Mouse (Mus musculus) MEL (cell line): ENCODE measurements around the gene Rbm8a2. TPM values are rescaled to one million over a fixed set of nuclear protein-coding genes. Genes with fewer than 3 reads are reported as not detected.

Source experiments
- DNase-seq: peaks from one replicate; pipeline ENCODE4 v3.0.0; 2011; ENCODE audit warnings: low read depth, low spot score
- H3K27ac ChIP-seq: 2 replicates; pipeline ENCODE4 v1.5.1; 2012; ENCODE audit warnings: low read depth, mild to moderate bottlenecking, control low read depth, low read length, moderate library complexity; ENCODE audit not compliant: control insufficient read depth
- H3K27me3 ChIP-seq, 2 experiments: fragments of 150-350 bp in 1 of 2; sonication (generic) in 1 of 2; 2 replicates each; pipeline ENCODE4 v1.6.1; 2012; ENCODE audit warnings: low read length in 2 of 2, mild to moderate bottlenecking in 2 of 2, improper control_type of control experiment in 1 of 2, moderate library complexity in 1 of 2; ENCODE audit not compliant: insufficient read depth in 2 of 2, control insufficient read depth in 1 of 2
- H3K36me3 ChIP-seq, 2 experiments: 2 replicates each; pipeline ENCODE4 v1.6.1; 2012 to 2014; ENCODE audit warnings: low read length in 2 of 2, improper control_type of control experiment in 1 of 2, inconsistent platforms in 1 of 2, mild to moderate bottlenecking in 1 of 2; ENCODE audit not compliant: insufficient read depth in 2 of 2, control insufficient read depth in 1 of 2
- H3K4me1 ChIP-seq, 2 experiments: fragments of 150-350 bp in 1 of 2; sonication (generic) in 1 of 2; 2 replicates each; pipeline ENCODE4 v1.6.1; 2012; ENCODE audit warnings: low read length in 2 of 2, improper control_type of control experiment in 1 of 2, mild to moderate bottlenecking in 1 of 2; ENCODE audit not compliant: insufficient read depth in 2 of 2, control insufficient read depth in 1 of 2
- H3K4me3 ChIP-seq, 2 experiments: fragments of 150-350 bp in 1 of 2; sonication (generic) in 1 of 2; 2 replicates each; pipeline ENCODE4 v1.5.1; 2012; ENCODE audit warnings: low read depth in 2 of 2, low read length in 2 of 2, mild to moderate bottlenecking in 2 of 2, moderate library complexity in 2 of 2, control low read depth in 1 of 2, improper control_type of control experiment in 1 of 2; ENCODE audit not compliant: control insufficient read depth in 1 of 2, insufficient read depth in 1 of 2
- H3K79me2 ChIP-seq: 2 replicates; pipeline ENCODE4 v1.6.1; 2012; ENCODE audit warnings: mild to moderate bottlenecking, low read length, moderate library complexity; ENCODE audit not compliant: control insufficient read depth, poor library complexity, insufficient read depth
- H3K9ac ChIP-seq: 2 replicates; pipeline ENCODE4 v1.6.1; 2012; ENCODE audit warnings: low read depth, mild to moderate bottlenecking, control low read depth, low read length, moderate library complexity; ENCODE audit not compliant: control insufficient read depth, poor library complexity, severe bottlenecking
- H3K9me3 ChIP-seq: fragments of 150-350 bp; sonication (generic); replicated peaks from 2 replicates; pipeline ENCODE4 v1.6.1; 2012; ENCODE audit warnings: mild to moderate bottlenecking, low read length, improper control_type of control experiment, moderate library complexity; ENCODE audit not compliant: insufficient read depth
- BHLHE40 ChIP-seq: IDR thresholded peaks from 2 replicates; pipeline ENCODE4 v1.6.1; 2012; ENCODE audit warnings: low read depth, mild to moderate bottlenecking, inconsistent platforms, low read length, improper control_type of control experiment, borderline replicate concordance
- CTCF ChIP-seq, 3 experiments: IDR thresholded peaks in 2 of 3; conservative IDR thresholded peaks in 1 of 3; 2 replicates each; pipeline ENCODE4 v1.5.1; 2011 to 2012; ENCODE audit warnings: low read length in 3 of 3, low read depth in 2 of 3, mild to moderate bottlenecking in 2 of 3, improper control_type of control experiment in 1 of 3, inconsistent platforms in 1 of 3, mixed read lengths in 1 of 3, moderate library complexity in 1 of 3; ENCODE audit not compliant: control insufficient read depth in 1 of 3, insufficient read depth in 1 of 3, poor library complexity in 1 of 3, severe bottlenecking in 1 of 3
- ELF1 ChIP-seq: IDR thresholded peaks from 2 replicates; pipeline ENCODE4 v1.6.1; 2014; ENCODE audit warnings: low read depth, mild to moderate bottlenecking, inconsistent platforms, low read length, improper control_type of control experiment, moderate library complexity
- EP300 ChIP-seq, 2 experiments: IDR thresholded peaks; 2 replicates each; pipeline ENCODE4 v1.6.1; 2011; ENCODE audit warnings: improper control_type of control experiment in 2 of 2, low read length in 2 of 2, low read depth in 1 of 2, mild to moderate bottlenecking in 1 of 2
- ETS1 ChIP-seq: IDR thresholded peaks from 2 replicates; pipeline ENCODE4 v1.6.1; 2012; ENCODE audit warnings: low read depth, mild to moderate bottlenecking, inconsistent platforms, low read length, improper control_type of control experiment, moderate library complexity
- GATA1 ChIP-seq: IDR thresholded peaks from 2 replicates; pipeline ENCODE4 v1.6.1; 2011; ENCODE audit warnings: low read depth, low read length, improper control_type of control experiment
- HCFC1 ChIP-seq: IDR thresholded peaks from 2 replicates; pipeline ENCODE4 v1.6.1; 2012; ENCODE audit warnings: low read depth, mild to moderate bottlenecking, inconsistent platforms, low read length, improper control_type of control experiment, moderate library complexity
- JUND ChIP-seq: IDR thresholded peaks from 2 replicates; pipeline ENCODE4 v1.6.1; 2011; ENCODE audit warnings: low read depth, mild to moderate bottlenecking, improper control_type of control experiment, low read length
- MEF2A ChIP-seq: IDR thresholded peaks from 2 replicates; pipeline ENCODE4 v1.6.1; 2014; ENCODE audit warnings: low read depth, mild to moderate bottlenecking, inconsistent platforms, low read length, improper control_type of control experiment; ENCODE audit not compliant: poor library complexity, insufficient replicate concordance, severe bottlenecking; ENCODE audit errors: extremely low read depth
- MXI1 ChIP-seq: IDR thresholded peaks from 2 replicates; pipeline ENCODE4 v1.6.1; 2011; ENCODE audit warnings: mild to moderate bottlenecking, low read depth, low read length, improper control_type of control experiment
- MYC ChIP-seq: IDR thresholded peaks from 2 replicates; pipeline ENCODE4 v1.6.1; 2011; ENCODE audit warnings: low read depth, mild to moderate bottlenecking, low read length, improper control_type of control experiment, moderate library complexity
- POLR2A ChIP-seq, 2 experiments: IDR thresholded peaks; 2 replicates each; pipeline ENCODE4 v1.6.1; 2011 to 2012; ENCODE audit warnings: low read length in 2 of 2, mild to moderate bottlenecking in 2 of 2, control low read depth in 1 of 2, improper control_type of control experiment in 1 of 2, low read depth in 1 of 2, moderate library complexity in 1 of 2; ENCODE audit not compliant: control insufficient read depth in 1 of 2, insufficient read depth in 1 of 2, poor library complexity in 1 of 2
- RAD21 ChIP-seq: IDR thresholded peaks from 2 replicates; pipeline ENCODE4 v1.6.1; 2011; ENCODE audit warnings: mild to moderate bottlenecking, low read depth, low read length, improper control_type of control experiment
- RCOR1 ChIP-seq: IDR thresholded peaks from 2 replicates; pipeline ENCODE4 v1.6.1; 2012; ENCODE audit warnings: low read depth, mild to moderate bottlenecking, inconsistent platforms, low read length, improper control_type of control experiment
- SMC3 ChIP-seq: IDR thresholded peaks from 2 replicates; pipeline ENCODE4 v1.6.1; 2011; ENCODE audit warnings: low read depth, low read length, improper control_type of control experiment
- TCF12 ChIP-seq: IDR thresholded peaks from 2 replicates; pipeline ENCODE4 v1.6.1; 2014; ENCODE audit warnings: low read depth, mild to moderate bottlenecking, inconsistent platforms, low read length, improper control_type of control experiment, moderate library complexity
- UBTF ChIP-seq: IDR thresholded peaks from 2 replicates; pipeline ENCODE4 v1.6.1; 2012; ENCODE audit warnings: low read depth, mild to moderate bottlenecking, inconsistent platforms, low read length, improper control_type of control experiment, moderate library complexity, borderline replicate concordance; ENCODE audit not compliant: insufficient read depth
- USF1 ChIP-seq: IDR thresholded peaks from 2 replicates; pipeline ENCODE4 v1.6.1; 2014; ENCODE audit warnings: low read depth, mild to moderate bottlenecking, inconsistent platforms, low read length, improper control_type of control experiment, moderate library complexity
- USF2 ChIP-seq, 2 experiments: IDR thresholded peaks; 2 replicates each; pipeline ENCODE4 v1.6.1; 2011 to 2012; ENCODE audit warnings: improper control_type of control experiment in 2 of 2, low read length in 2 of 2, borderline replicate concordance in 1 of 2, inconsistent platforms in 1 of 2, low read depth in 1 of 2, mild to moderate bottlenecking in 1 of 2; ENCODE audit not compliant: insufficient read depth in 1 of 2
- ZKSCAN1 ChIP-seq: IDR thresholded peaks from 2 replicates; pipeline ENCODE4 v1.6.1; 2012; ENCODE audit warnings: low read depth, mild to moderate bottlenecking, inconsistent platforms, low read length, improper control_type of control experiment, moderate library complexity
- ZMIZ1 ChIP-seq: IDR thresholded peaks from 2 replicates; pipeline ENCODE4 v1.6.1; 2012; ENCODE audit warnings: low read depth, mild to moderate bottlenecking, inconsistent platforms, low read length, improper control_type of control experiment, moderate library complexity
- ZNF384 ChIP-seq: IDR thresholded peaks from 2 replicates; pipeline ENCODE4 v1.6.1; 2012; ENCODE audit warnings: low read depth, mild to moderate bottlenecking, inconsistent platforms, low read length, improper control_type of control experiment
- polyA plus RNA-seq, 2 experiments: library from polyadenylated mRNA; stranded (reverse) in 1 of 2; unstranded in 1 of 2; fragments of >175 nt in 1 of 2; fragments of >200 nt in 1 of 2; gene quantifications; 2 replicates each; pipeline versions ENCODE4 v1.2.1 to v1.2.4; 2012; ENCODE audit warnings: low replicate concordance in 2 of 2, low read depth in 1 of 2; ENCODE audit not compliant: insufficient read length in 2 of 2, insufficient read depth in 1 of 2, missing spikeins in 1 of 2
- total RNA-seq: library from RNA; depleted of rRNA; stranded (reverse); fragments of 300-350 nt; gene quantifications from 2 replicates; pipeline ENCODE4 v1.2.3, GENCODE M21; 2012

Rbm8a2 gene
- total and polyA plus RNA-seq, 3 experiments: 1.0 to 1.3 TPM; not detected in 1

DNA sequence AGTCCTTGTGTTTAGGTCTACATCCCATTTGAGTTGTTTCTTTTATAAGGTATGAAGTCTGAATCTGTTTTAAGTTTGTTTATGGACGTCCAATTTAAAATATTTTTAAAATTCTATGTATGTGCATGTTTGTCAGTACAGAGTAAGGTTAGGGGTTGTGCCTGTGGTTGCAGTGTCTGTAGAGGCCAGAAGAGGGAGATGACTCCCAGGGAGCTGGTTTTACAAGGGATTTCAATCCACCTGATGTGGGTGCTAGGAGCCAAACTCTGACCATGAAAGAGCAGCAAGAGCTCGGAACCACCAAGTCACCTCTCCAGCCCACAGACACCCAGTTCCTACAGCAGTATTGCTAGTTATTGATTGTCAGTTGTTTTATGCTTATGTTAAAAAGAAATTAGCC, 29.5 kb upstream of the Rbm8a2 start:
- Histone ChIP-seq H3K9me3 (no peaks in the 10 kb centered on the region), H3K9ac (no peak overlapping the region), H3K79me2 (no peaks in the 10 kb centered on the region), H3K27me3 (no peaks in the 10 kb centered on the region), H3K27ac (no peak overlapping the region), H3K36me3 (no peaks in the 10 kb centered on the region), H3K4me1 (no peaks in the 10 kb centered on the region), H3K4me3 (no peak overlapping the region)
- DNase-seq: peak; percentile 24
- TF ChIP-seq SMC3: peak; percentile 66
- peak; percentile 44 for TF ChIP-seq RAD21
- peak in 2 of 3 experiments; percentile 22 to 40; a peak in 3 of 6 replicates for TF ChIP-seq CTCF (IDR thresholded peaks at IDR 0.05 in 2 of 3, conservative IDR thresholded peaks at IDR 0.05 in 1 of 3; ENCODE audit: control insufficient read depth in 1 of 3, insufficient read depth in 1 of 3, low read depth in 2 of 3, low read length in 3 of 3, poor library complexity in 1 of 3, severe bottlenecking in 1 of 3)
- TF ChIP-seq MXI1: no peak

DNA sequence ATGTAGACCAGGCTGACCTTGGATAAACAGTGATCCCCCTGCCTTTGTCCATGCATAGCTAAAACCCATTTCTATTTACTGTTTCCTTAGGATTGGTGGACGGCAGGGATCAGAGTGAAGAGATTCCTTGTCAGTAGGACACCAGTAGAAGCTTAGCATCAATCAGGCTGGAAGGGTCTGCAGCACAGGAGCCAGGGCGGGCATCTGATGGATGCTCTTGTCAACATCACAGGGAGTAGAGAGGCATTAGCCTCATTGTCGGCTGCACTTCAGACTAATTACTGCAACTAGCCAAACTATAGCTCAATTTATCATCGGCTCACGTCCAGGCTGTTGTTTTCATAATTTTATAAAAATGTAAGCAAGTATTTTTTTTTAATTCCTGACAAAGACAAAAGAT, 21.7 kb upstream of the Rbm8a2 start:
- no peak for DNase-seq
- TF ChIP-seq MEF2A (no peak), USF1 (no peak), USF2 (IDR thresholded peaks at IDR 0.05; ENCODE audit: borderline replicate concordance in 1 of 2, insufficient read depth in 1 of 2, low read depth in 1 of 2, low read length in 2 of 2) (no peak), GATA1 (no peak), RAD21 (no peak), SMC3 (no peak), UBTF (no peak), POLR2A (IDR thresholded peaks at IDR 0.05; ENCODE audit: control insufficient read depth in 1 of 2, insufficient read depth in 1 of 2, low read depth in 1 of 2, low read length in 2 of 2, poor library complexity in 1 of 2) (no peak), ZKSCAN1 (no peak), RCOR1 (no peak), ZMIZ1 (no peak), ELF1 (no peak), ETS1 (no peak), JUND (no peak), EP300 (IDR thresholded peaks at IDR 0.05; ENCODE audit: low read depth in 1 of 2, low read length in 2 of 2) (no peak), MYC (no peak), TCF12 (no peak), HCFC1 (no peak), BHLHE40 (no peak), ZNF384 (no peak)

More for the DNA sequence above, 21.7 kb upstream of the Rbm8a2 start:
- Histone ChIP-seq H3K27me3 (no peaks in the 10 kb centered on the region), H3K4me1 (no peaks in the 10 kb centered on the region), H3K27ac (no peak overlapping the region), H3K9ac (no peak overlapping the region), H3K9me3 (no peaks in the 10 kb centered on the region), H3K79me2 (no peaks in the 10 kb centered on the region), H3K4me3 (no peak overlapping the region), H3K36me3 (no peaks in the 10 kb centered on the region)
